Mouse (Mus musculus) ES-Bruce4 (cell line): ENCODE measurements around the gene Arid1b.

Source experiments
- CTCF ChIP-seq: IDR thresholded peaks from one replicate; pipeline ENCODE4 v1.8.1; 2011; ENCODE audit warnings: low read depth, low read length
- EP300 ChIP-seq: IDR thresholded peaks from 2 replicates; pipeline ENCODE4 v1.6.1; 2011; ENCODE audit warnings: low read depth, low read length; ENCODE audit not compliant: insufficient read depth
- POLR2A ChIP-seq: IDR thresholded peaks from one replicate; pipeline ENCODE4 v1.8.1; 2011; ENCODE audit warnings: low read length; ENCODE audit not compliant: insufficient read depth

DNA sequence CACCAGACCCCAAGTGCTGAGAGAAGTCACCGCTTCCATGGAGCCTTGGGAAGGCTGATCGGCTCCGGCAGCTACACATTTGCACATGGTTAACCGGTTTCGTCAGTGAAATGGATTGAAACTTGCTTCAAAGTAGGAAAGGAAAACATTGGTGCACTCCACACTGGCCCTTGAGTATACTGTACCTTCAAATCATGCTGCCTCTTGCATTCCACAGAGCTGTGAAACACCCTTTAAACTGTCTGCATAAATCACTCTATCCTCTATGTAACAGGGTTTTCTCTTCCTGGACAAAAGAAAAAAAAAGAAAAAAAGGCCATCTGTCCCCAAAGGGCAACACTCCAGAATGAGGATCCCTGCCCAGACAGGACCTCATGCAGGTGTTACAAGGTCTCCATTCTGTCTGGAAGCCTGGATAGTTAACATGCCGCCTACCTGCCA, 48.8 kb upstream of the Arid1b start:
- no peak for TF ChIP-seq CTCF
- TF ChIP-seq POLR2A = no peak
- TF ChIP-seq EP300 = no peak
